Mouse (Mus musculus): Measurements from ENCODE around the gene Smarca2. TPM values are rescaled to one million over a fixed set of nuclear protein-coding genes. Genes with fewer than 3 reads are reported as not detected.
A peak's percentile ranks its signal among the peaks of the same experiment; 100 is the strongest.
"Not testable (repeated sequence)": the region's sequence is repeated elsewhere in the genome, so short reads cannot be mapped to it uniquely, and the experiment has no call there.

The Smarca2 gene
- total RNA-seq, 2 experiments from 2014 or later: 280 to 296 TPM

DNA sequence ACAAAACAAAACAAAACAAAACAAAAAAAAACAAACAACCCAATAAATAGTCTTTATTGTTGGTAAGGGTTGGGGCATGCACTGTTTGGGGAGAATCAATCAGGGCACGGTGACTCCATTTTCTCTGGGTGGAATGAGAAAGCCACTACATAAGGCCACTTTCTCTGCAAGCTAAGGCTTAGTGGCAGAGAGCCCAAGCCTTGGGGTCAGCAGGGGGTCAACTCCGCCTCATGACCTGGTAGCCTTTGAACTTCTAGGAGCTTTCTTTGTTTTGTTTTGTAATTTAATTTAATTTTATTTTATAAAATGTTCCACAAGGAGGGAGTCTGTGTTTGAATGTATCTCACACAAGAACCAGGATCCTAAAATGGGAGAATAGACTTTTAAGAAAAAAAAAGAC, 128.2 kb downstream of the Smarca2 start:
- TF ChIP-seq CTCF (IDR thresholded peaks at IDR 0.05): no peak
- H3K4me3 ChIP-seq: no peak overlapping the region
- H3K27ac ChIP-seq: no peak overlapping the region
- DNase-seq (ENCODE audit: extremely low spot score in 1 of 2, low spot score in 2 of 2): no peak
- intact Hi-C loops (cut with DNase I): loop anchor here (5.0 kb wide), 2 partner anchors 99 to 694 kb away; partner anchors contain the start of gene Pum3

DNA sequence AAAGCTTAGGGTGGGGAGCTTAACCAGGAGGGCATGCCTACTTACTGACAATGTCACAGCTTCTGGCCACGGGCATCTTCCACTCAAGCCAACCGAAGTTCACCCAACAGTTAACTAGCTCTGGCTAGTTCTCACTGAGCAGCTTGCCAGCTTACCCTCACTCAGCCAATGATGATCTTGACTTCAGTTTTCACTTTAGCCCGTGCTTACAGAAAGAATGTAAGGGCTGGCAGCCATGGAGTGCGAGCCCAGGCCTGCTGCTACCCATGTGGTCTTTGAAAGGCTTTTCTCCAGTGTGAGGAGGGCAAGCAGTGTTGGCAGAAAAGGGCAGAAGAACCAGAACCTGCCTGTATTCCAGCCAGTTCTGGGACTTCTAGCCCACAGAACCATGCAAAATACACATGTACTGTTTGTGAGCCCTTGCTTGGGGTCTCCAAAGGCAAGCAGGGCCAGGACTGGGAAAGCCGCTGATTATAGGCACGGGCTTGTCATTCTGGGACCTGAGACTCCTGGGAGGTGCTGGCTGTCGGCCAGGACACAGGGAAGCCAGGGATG, 128.8 kb downstream of the Smarca2 start:
- intact Hi-C loops (cut with DNase I): loop anchor here (5.0 kb wide), 2 partner anchors 99 to 694 kb away; partner anchors contain the start of gene Pum3
- TF ChIP-seq CTCF (IDR thresholded peaks at IDR 0.05): no peak
- H3K4me3 ChIP-seq: no peak overlapping the region
- no peak for DNase-seq (ENCODE audit: extremely low spot score in 1 of 2, low spot score in 2 of 2)
- H3K27ac ChIP-seq: no peak overlapping the region

DNA sequence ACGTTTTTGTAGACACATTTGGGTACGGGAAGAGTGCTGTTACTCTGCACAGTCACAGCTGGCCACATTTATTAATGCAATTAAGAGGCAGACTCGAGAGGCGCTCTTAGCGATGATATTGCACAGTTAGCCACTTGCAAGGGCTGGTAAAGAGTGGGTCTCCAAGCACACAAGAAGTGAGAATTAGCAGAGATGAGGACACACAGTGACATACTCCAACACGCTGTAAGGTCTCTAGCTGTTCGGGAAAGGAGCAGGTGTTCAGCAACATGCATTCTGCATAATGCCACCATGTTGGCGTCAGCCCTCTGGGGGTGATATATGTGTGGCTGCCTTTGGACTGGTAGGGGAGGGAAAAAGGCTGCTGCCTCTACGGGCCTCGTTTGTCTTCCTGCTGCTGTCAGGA, 129.9 kb downstream of the Smarca2 start:
- intact Hi-C loops (cut with DNase I): loop anchor here (5.0 kb wide), 2 partner anchors 98 to 693 kb away; partner anchors contain the start of gene Pum3
- no peak for DNase-seq (ENCODE audit: extremely low spot score in 1 of 2, low spot score in 2 of 2)
- Histone ChIP-seq H3K4me3 (no peak overlapping the region), H3K27ac (no peak overlapping the region)
- TF ChIP-seq CTCF (IDR thresholded peaks at IDR 0.05): no peak

DNA sequence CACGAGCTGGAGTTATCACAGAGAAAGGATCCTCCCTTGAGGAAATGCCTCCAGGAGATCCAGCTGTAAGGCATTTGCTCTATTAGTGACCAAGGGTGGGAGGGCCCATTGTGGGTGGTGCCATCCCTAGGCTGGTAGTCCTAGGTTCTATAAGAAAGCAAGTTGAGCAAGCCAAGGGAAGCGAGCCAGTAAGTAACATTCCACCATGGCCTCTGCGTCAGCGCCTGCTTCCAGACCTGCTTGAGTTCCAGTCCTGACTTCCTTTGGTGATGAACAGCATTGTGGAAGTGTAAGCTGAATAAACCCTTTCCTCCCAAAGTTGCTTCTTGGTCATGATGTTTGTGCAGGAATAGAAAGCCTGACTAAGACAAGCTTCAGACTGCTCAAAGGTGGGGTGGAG, 140.2 kb downstream of the Smarca2 start:
- DNase-seq (ENCODE audit: extremely low spot score in 1 of 2, low spot score in 2 of 2); H3K4me3 ChIP-seq; H3K27ac ChIP-seq: not testable (repeated sequence)
- intact Hi-C loops (cut with DNase I): loop anchor here (5.0 to 10.0 kb wide), 4 partner anchors 230 to 682 kb away; partner anchors contain the start of genes Pum3 and Vldlr

DNA sequence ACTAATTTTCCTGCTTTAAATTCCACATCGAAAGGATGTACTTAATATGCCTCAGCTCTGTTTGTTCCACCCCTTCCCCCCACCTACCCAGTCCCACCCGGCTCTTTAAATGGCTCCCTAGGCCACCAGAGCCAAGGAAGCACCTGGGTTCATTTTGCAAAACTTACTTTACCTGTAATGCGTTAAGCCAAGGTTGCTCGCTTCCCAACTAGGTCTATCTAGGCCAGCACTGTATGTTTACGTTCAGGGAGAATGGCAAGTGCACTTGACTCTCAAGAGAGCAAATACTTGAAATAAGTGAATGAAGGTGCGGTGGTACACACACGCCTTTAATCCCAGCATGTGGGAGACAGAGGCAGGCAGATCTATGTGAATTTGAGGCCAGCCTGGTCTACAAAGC, 140.7 kb downstream of the Smarca2 start:
- no peak overlapping the region for H3K4me3 ChIP-seq
- TF ChIP-seq CTCF (IDR thresholded peaks at IDR 0.05): no peak
- intact Hi-C loops (cut with DNase I): loop anchor here (5.0 to 10.0 kb wide), 4 partner anchors 229 to 682 kb away; partner anchors contain the start of genes Pum3 and Vldlr
- no peak for DNase-seq (ENCODE audit: extremely low spot score in 1 of 2, low spot score in 2 of 2)
- no peak overlapping the region for H3K27ac ChIP-seq

DNA sequence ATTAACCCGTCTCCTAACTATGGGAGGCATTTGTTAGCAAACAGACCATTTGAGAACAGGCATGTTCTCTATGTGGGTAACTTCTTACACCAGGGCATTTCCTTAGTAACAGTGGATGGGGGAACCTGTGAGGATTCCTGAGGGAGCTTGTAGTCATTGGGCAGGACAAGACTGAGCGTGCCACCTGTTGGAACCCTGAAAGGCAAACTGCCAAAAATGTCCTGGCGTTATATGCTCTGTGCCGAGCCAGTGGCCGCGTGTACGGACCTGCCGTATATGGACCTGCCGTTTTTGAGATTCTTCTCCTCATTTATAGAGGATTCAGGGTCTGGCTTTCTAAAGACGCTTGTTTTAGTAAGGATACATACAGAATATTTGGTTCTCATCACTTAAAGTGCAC, 141.4 kb downstream of the Smarca2 start:
- intact Hi-C loops (cut with DNase I): loop anchor here (5.0 to 10.0 kb wide), 4 partner anchors 229 to 681 kb away; partner anchors contain the start of genes Pum3 and Vldlr
- Histone ChIP-seq H3K4me3 (no peak overlapping the region), H3K27ac (no peak overlapping the region)
- TF ChIP-seq CTCF (IDR thresholded peaks at IDR 0.05): no peak
- no peak for DNase-seq (ENCODE audit: extremely low spot score in 1 of 2, low spot score in 2 of 2)

DNA sequence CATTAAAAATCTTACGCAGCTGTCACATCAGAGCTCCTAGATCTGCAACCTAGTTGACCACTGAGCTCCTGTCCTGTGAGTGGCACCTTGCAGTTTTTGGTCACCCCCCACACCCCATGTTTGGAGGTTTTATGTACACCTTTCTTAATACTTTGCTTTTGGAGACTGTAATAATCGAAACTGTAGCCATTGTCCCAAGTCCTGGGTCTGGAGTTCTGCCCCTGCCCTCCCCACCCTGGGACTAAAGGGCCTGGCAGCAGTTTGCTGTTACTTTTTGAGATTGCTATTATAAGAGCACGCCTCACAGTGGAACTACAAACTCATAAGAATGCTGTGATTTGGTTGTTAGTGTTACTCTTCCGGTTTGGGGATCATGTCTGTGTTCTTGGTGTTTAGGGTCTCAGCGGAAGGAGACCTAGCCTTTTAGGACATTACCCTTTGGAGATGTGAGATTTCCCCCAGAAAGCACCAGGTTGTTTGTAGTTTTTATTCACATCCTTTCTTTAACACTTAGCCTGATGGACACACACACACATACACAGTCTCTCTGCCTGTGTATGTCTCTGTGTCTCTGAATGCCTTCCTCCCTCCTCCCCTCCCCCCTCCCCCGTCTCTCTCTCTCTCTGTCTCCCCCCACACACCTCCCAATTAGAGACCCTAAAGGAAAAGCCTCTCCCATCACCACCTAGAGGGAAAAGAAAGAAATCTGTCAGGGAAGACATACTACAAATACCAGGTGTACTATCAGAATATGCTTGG, 142.0 kb downstream of the Smarca2 start:
- no peak for TF ChIP-seq CTCF (IDR thresholded peaks at IDR 0.05)
- intact Hi-C loops (cut with DNase I): loop anchor here (5.0 to 10.0 kb wide), 4 partner anchors 228 to 680 kb away; partner anchors contain the start of genes Pum3 and Vldlr
- Histone ChIP-seq H3K4me3 (peak overlapping the region; percentile 55), H3K27ac (peak overlapping the region; percentile 93)
- DNase-seq (ENCODE audit: extremely low spot score in 1 of 2, low spot score in 2 of 2): no peak

DNA sequence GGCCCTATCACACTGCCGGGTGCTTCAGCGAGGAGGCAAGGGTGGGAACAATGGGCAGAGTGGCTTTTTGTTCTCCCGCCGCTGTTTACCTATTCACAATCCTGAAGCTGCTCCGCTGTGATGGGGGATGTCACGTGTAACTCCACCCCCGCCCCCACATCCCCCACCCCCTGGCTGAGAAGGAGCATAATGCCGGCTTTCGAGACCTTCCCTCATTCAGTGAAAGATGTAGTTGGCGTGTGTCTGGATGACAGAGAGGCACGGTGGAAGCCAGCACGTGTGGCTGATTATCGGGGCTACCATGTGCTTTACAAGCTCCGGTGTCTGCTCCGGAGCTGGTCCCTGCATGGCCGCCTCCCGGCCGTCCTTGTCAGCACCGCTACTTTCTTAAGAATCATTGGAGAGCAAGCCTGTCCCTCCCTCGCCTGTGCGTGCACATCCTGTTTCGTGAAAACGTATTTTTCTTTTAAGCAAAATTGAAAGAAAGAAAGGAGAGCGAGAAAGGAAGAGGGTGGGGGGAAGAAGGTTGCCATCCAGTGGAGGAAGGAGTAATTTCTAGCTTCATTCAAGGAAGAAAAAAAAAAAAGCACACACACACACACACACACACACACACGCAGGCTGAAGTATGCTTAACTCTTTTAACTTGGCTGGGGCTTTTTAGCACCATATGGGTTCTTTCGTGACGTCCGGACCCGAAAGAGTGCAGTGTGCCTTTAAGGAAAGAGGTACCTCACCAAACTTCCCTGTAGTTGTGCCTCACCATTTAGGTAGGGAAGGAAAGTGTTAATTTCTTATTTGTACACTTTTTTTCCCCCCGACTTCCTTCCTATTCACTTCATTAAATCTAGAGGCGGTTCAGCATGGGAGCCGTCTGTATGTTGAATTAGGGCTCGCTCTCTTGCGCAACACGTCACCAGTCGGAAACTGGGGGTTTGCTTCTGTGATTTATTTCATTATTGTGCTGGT, 143.0 kb downstream of the Smarca2 start:
- Histone ChIP-seq H3K27ac (peak overlapping the region; percentile 93), H3K4me3 (peak overlapping the region; percentile 55)
- intact Hi-C loops (cut with DNase I): loop anchor here (1.0 to 10.0 kb wide), 5 partner anchors 97 to 679 kb away; partner anchors contain the start of genes Pum3 and Vldlr
- DNase-seq (ENCODE audit: extremely low spot score in 1 of 2, low spot score in 2 of 2): peak; percentile 61 to 62
- peak; percentile 41 for TF ChIP-seq CTCF (IDR thresholded peaks at IDR 0.05)

DNA sequence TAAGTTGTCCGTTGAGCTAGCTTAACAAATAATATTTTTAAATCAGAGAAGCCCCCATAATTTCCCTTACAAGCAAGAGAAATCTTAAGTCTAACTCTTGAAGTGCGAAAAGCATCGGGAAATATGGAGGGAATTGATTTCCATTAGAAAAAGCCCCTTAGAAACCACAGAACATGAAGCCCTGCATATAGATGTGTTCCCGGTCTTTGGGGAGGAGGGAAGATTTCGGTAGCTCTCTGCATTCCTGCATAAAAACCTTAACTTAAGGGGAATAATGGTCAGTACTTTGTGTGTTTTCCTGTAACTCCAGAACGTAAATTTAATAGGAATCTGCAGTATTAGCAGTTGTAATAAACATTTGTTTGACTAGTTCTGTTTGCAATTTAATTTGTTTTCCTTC, 143.8 kb downstream of the Smarca2 start:
- TF ChIP-seq CTCF (IDR thresholded peaks at IDR 0.05): no peak
- Histone ChIP-seq H3K27ac (peak overlapping the region; percentile 83), H3K4me3 (peak overlapping the region; percentile 55)
- no peak for DNase-seq (ENCODE audit: extremely low spot score in 1 of 2, low spot score in 2 of 2)
- intact Hi-C loops (cut with DNase I): loop anchor here (1.0 to 10.0 kb wide), 5 partner anchors 97 to 679 kb away; partner anchors contain the start of genes Pum3 and Vldlr

DNA sequence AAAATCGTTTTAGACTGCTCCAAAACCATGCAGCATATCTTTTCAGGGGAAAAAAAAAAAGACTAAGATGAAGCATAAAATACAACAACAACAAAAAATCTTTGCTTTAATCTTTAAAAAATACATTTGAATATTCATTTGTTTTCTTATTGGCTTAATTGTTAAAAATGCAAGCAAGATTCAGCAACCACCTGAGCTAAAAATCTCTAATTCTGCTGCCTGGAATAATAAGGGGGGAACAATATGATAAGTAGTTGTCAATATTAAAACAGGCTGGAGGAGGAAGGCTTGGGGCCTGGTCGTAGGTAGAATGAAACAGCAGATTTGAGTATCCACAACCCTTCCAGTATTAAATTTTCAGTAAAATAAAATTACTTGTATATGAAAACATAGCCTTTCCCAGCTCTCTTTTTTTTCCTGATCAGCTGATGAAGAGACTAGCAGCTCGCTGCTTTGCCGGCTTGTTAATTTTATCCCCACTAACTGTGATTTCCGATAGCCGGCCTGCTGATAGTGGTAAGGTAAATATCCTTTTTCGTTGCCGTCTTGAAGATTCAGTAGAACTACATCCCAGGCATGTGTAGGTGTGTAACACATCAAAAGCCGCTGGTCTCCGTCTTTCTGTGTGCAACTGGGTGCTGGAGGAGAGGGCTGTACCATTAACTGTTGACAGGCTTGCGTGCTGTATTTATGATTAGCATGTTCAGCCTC, 144.7 kb downstream of the Smarca2 start:
- no peak for TF ChIP-seq CTCF (IDR thresholded peaks at IDR 0.05)
- DNase-seq (ENCODE audit: extremely low spot score in 1 of 2, low spot score in 2 of 2): no peak
- Histone ChIP-seq H3K4me3 (peak overlapping the region; percentile 35), H3K27ac (peak overlapping the region; percentile 88)
- intact Hi-C loops (cut with DNase I): loop anchor here (5.0 to 10.0 kb wide), 4 partner anchors 225 to 678 kb away; partner anchors contain the start of genes Pum3 and Vldlr
